Mouse (Mus musculus) olfactory bulb, adult 2 months (tissue): ENCODE results near the gene Frmpd4. TPM values are rescaled to one million over a fixed set of nuclear protein-coding genes. Genes with fewer than 3 reads are reported as not detected.

Experiments used
- H3K27ac ChIP-seq: fragments of 200-500 bp; 2 replicates; pipeline ENCODE4 v1.5.1; 2012; ENCODE audit warnings: low read depth, low read length; ENCODE audit not compliant: insufficient read depth
- H3K4me1 ChIP-seq: fragments of 200-500 bp; 2 replicates; pipeline ENCODE4 v1.6.1; 2012; ENCODE audit warnings: low read length; ENCODE audit not compliant: control insufficient read depth, insufficient read depth
- H3K4me3 ChIP-seq: fragments of 200-500 bp; 2 replicates; pipeline ENCODE4 v1.5.1; 2012; ENCODE audit warnings: mild to moderate bottlenecking, low read depth, low read length, moderate library complexity; ENCODE audit not compliant: insufficient read depth
- CTCF ChIP-seq: fragments of 200-500 bp; IDR thresholded peaks from 2 replicates; pipeline ENCODE4 v1.5.1; 2012; ENCODE audit warnings: low read depth, mild to moderate bottlenecking, low read length, moderate library complexity; ENCODE audit not compliant: insufficient read depth
- POLR2A ChIP-seq: fragments of 200-500 bp; IDR thresholded peaks from 2 replicates; pipeline ENCODE4 v1.6.1; 2012; ENCODE audit warnings: mild to moderate bottlenecking, low read depth, low read length, moderate library complexity; ENCODE audit not compliant: insufficient read depth
- WGBS: fragments of 180-500 bp; shearing (Covaris S2); methylation state at CpG from one replicate; pipeline ENCODE4 v1.1.7; 2018; 5-methylcytosine and 5-hydroxymethylcytosine counted together
- polyA plus RNA-seq: library from polyadenylated mRNA; stranded (reverse); fragments of >200 nt; gene quantifications from 2 replicates; pipeline ENCODE4 v1.2.4, GENCODE M21; 2012; ENCODE audit warnings: low replicate concordance; ENCODE audit not compliant: missing spikeins, insufficient read depth, insufficient read length

The Frmpd4 gene
- polyA plus RNA-seq, 1 experiment = not detected

GRCm38 (mm10) chrX:168189563-168189962 lies 387.5 kb downstream of the Frmpd4 start:
- H3K4me3 ChIP-seq = no peak overlapping the region
- H3K4me1 ChIP-seq = no peaks in the 10 kb centered on the region
- TF ChIP-seq POLR2A = no peak
- no peak for TF ChIP-seq CTCF
- H3K27ac ChIP-seq = no peak overlapping the region
- 76% methylated on average over 8 of the region's 8 CpGs for WGBS

- Histone ChIP-seq H3K4me1 (no peaks in the 10 kb centered on the region), H3K4me3 (no peak overlapping the region), H3K27ac (no peak overlapping the region)
- no peak for TF ChIP-seq CTCF
- no peak for TF ChIP-seq POLR2A
Measured at GRCm38 (mm10) chrX:168163001-168163400, 414.0 kb downstream of the Frmpd4 start.

GRCm38 (mm10) chrX:168158866-168159265 lies 418.2 kb downstream of the Frmpd4 start:
- H3K4me1 ChIP-seq = no peaks in the 10 kb centered on the region
- TF ChIP-seq CTCF (no peak), POLR2A (no peak)
- H3K27ac ChIP-seq = no peak overlapping the region
- WGBS = 70% methylated on average over 3 of the region's 3 CpGs
- no peak overlapping the region for H3K4me3 ChIP-seq

GRCm38 (mm10) chrX:168141051-168141450 lies 436.0 kb downstream of the Frmpd4 start:
- Histone ChIP-seq H3K4me1 (no peaks in the 10 kb centered on the region), H3K4me3 (no peak overlapping the region), H3K27ac (no peak overlapping the region)
- TF ChIP-seq CTCF = no peak
- TF ChIP-seq POLR2A = no peak

GRCm38 (mm10) chrX:168124043-168124442 lies 453.0 kb downstream of the Frmpd4 start:
- no peak overlapping the region for H3K27ac ChIP-seq
- H3K4me3 ChIP-seq = peak overlapping the region; percentile 67
- TF ChIP-seq CTCF (no peak), POLR2A (no peak)
- 22% methylated on average over 8 of the region's 8 CpGs for WGBS
- no peaks in the 10 kb centered on the region for H3K4me1 ChIP-seq

- TF ChIP-seq CTCF (no peak), POLR2A (no peak)
- Histone ChIP-seq H3K4me3 (peak overlapping the region; percentile 67), H3K27ac (peak overlapping the region; percentile 83), H3K4me1 (no peaks in the 10 kb centered on the region)
- WGBS = 7% methylated on average over 11 of the region's 11 CpGs
Measured at GRCm38 (mm10) chrX:168123589-168123965, 453.5 kb downstream of the Frmpd4 start.

GRCm38 (mm10) chrX:168122806-168123588 lies 454.0 kb downstream of the Frmpd4 start:
- H3K4me3 ChIP-seq = peak overlapping the region; percentile 67
- no peak for TF ChIP-seq CTCF
- no peak for TF ChIP-seq POLR2A
- peak overlapping the region; percentile 83 for H3K27ac ChIP-seq
- 14% methylated on average over 41 of the region's 42 CpGs for WGBS
- no peaks in the 10 kb centered on the region for H3K4me1 ChIP-seq

GRCm38 (mm10) chrX:168041589-168041988 lies 535.4 kb downstream of the Frmpd4 start:
- TF ChIP-seq CTCF (no peak), POLR2A (no peak)
- no peak overlapping the region for H3K4me3 ChIP-seq
- no peaks in the 10 kb centered on the region for H3K4me1 ChIP-seq
- no peak overlapping the region for H3K27ac ChIP-seq

- Histone ChIP-seq H3K4me3 (no peak overlapping the region), H3K4me1 (no peaks in the 10 kb centered on the region), H3K27ac (no peak overlapping the region)
- 61% methylated on average over 4 of the region's 4 CpGs for WGBS
- no peak for TF ChIP-seq CTCF
- no peak for TF ChIP-seq POLR2A
Measured at GRCm38 (mm10) chrX:168020574-168021145, 556.4 kb downstream of the Frmpd4 start.
